Mouse (Mus musculus) natural killer cell, adult 2 months (primary cell): ENCODE measurements around the gene Tomm20.
"Not testable (repeated sequence)": the region's sequence is repeated elsewhere in the genome, so short reads cannot be mapped to it uniquely, and the experiment has no call there.

Experiments used
- DNase-seq, 2 experiments: peaks; one replicate each; pipeline ENCODE4 v3.0.0; 2022; ENCODE audit warnings: low spot score in 2 of 2

Gene Tomm20

GRCm38 (mm10) chr8:126919255-126919654 is 26.4 kb downstream of the Tomm20 start:
- DNase-seq, result no peak

GRCm38 (mm10) chr8:126918356-126918755 is 27.3 kb downstream of the Tomm20 start:
- no peak for DNase-seq

GRCm38 (mm10) chr8:126917179-126917905 is 28.3 kb downstream of the Tomm20 start:
- no peak for DNase-seq

GRCm38 (mm10) chr8:126916611-126917010 is 29.0 kb downstream of the Tomm20 start:
- no peak for DNase-seq

GRCm38 (mm10) chr8:126914609-126915375 is 30.9 kb downstream of the Tomm20 start:
- DNase-seq, result peak in 1 of 2 experiments; percentile 27

GRCm38 (mm10) chr8:126914107-126914490 is 31.5 kb downstream of the Tomm20 start:
- DNase-seq, result not testable (repeated sequence)

GRCm38 (mm10) chr8:126913241-126914106 is 32.2 kb downstream of the Tomm20 start:
- DNase-seq, result no peak

GRCm38 (mm10) chr8:126909371-126909802 is 36.3 kb downstream of the Tomm20 start:
- DNase-seq, result no peak

- DNase-seq, result no peak
These were observed 36.8 kb downstream of the Tomm20 start for GRCm38 (mm10) chr8:126908805-126909204.

GRCm38 (mm10) chr8:126907968-126908367 is 37.7 kb downstream of the Tomm20 start:
- DNase-seq, result no peak

- no peak for DNase-seq
These were observed 38.3 kb downstream of the Tomm20 start for GRCm38 (mm10) chr8:126907374-126907773.

- DNase-seq, result peak in 1 of 2 experiments; percentile 37
These were observed 40.3 kb downstream of the Tomm20 start for GRCm38 (mm10) chr8:126905387-126905786.

- no peak for DNase-seq
These were observed 41.7 kb downstream of the Tomm20 start for GRCm38 (mm10) chr8:126903927-126904326.

- DNase-seq, result no peak
These were observed 42.3 kb downstream of the Tomm20 start for GRCm38 (mm10) chr8:126903224-126903895.

- DNase-seq, result no peak
These were observed 44.0 kb downstream of the Tomm20 start for GRCm38 (mm10) chr8:126901612-126902011.

GRCm38 (mm10) chr8:126901049-126901448 is 44.6 kb downstream of the Tomm20 start:
- DNase-seq, result no peak

- DNase-seq, result no peak
These were observed 50.5 kb downstream of the Tomm20 start for GRCm38 (mm10) chr8:126895133-126895532.

GRCm38 (mm10) chr8:126887639-126888006 is 58.0 kb downstream of the Tomm20 start:
- no peak for DNase-seq

- no peak for DNase-seq
These were observed 58.7 kb downstream of the Tomm20 start for GRCm38 (mm10) chr8:126886741-126887638.
